Mouse (Mus musculus) kidney, postnatal 0 days (tissue): ENCODE measurements around the gene Sccpdh. TPM values are rescaled to one million over a fixed set of nuclear protein-coding genes. Genes with fewer than 3 reads are reported as not detected.

Experiments used
- ATAC-seq: fragments of 200-750 bp; cut with Nextera tagmentation; replicated peaks from 2 replicates; pipeline ENCODE4 v1.8.0; 2017; ENCODE audit warnings: low read depth, moderate number of reproducible peaks, moderate TSS enrichment, moderate library complexity; ENCODE audit not compliant: low FRiP score
- DNase-seq: peaks from one replicate; pipeline ENCODE4 v3.0.0-alpha.2; 2016; ENCODE audit warnings: low spot score
- H3K27ac ChIP-seq: fragments of 300-500 bp; sonication (generic); 2 replicates; pipeline ENCODE4 v1.5.1; 2014; ENCODE audit warnings: mild to moderate bottlenecking
- H3K27me3 ChIP-seq: fragments of 300-500 bp; sonication (generic); 2 replicates; pipeline ENCODE4 v1.6.1; 2014; ENCODE audit warnings: low read length, mixed read lengths; ENCODE audit not compliant: insufficient read depth
- H3K36me3 ChIP-seq: fragments of 300-500 bp; sonication (generic); 2 replicates; pipeline ENCODE4 v1.6.1; 2014; ENCODE audit warnings: low read length, mixed read lengths; ENCODE audit not compliant: insufficient read depth
- H3K4me1 ChIP-seq: fragments of 300-500 bp; sonication (generic); replicated peaks from 2 replicates; pipeline ENCODE4 v1.6.1; 2014; ENCODE audit warnings: antibody characterized with exemption, low read length, mixed read lengths; ENCODE audit not compliant: insufficient read depth
- H3K4me2 ChIP-seq: fragments of 300-500 bp; sonication (generic); 2 replicates; pipeline ENCODE4 v1.6.1; 2014; ENCODE audit warnings: mild to moderate bottlenecking, low read length, moderate library complexity, mixed read lengths
- H3K4me3 ChIP-seq: fragments of 300-500 bp; sonication (generic); replicated peaks from 2 replicates; pipeline ENCODE4 v1.5.1; 2014; ENCODE audit warnings: low read depth, low read length
- H3K9ac ChIP-seq: fragments of 300-500 bp; sonication (generic); 2 replicates; pipeline ENCODE4 v1.6.1; 2014; ENCODE audit warnings: low read depth, low read length
- H3K9me3 ChIP-seq: fragments of 300-500 bp; sonication (generic); replicated peaks from 2 replicates; pipeline ENCODE4 v1.6.1; 2016; ENCODE audit warnings: low read length, inconsistent platforms, mixed read lengths
- CTCF ChIP-seq: IDR thresholded peaks from 2 replicates; pipeline ENCODE4 v1.5.1; 2016; ENCODE audit warnings: antibody characterized with exemption, low read depth, mild to moderate bottlenecking, moderate library complexity
- WGBS: fragments of 180-500 bp; shearing (Covaris S2); extraction: QIAGEN DNeasy Blood & Tissue Kit; methylation state at CpG from one replicate; pipeline ENCODE4 v1.1.7; 2014; 5-methylcytosine and 5-hydroxymethylcytosine counted together
- polyA plus RNA-seq: library from polyadenylated mRNA; unstranded; fragments of >200 nt; fragmentation: Nextera tagmentation; extraction: Ambion mirVana; gene quantifications from 2 replicates; pipeline ENCODE4 v1.2.1, GENCODE M21; 2015

The Sccpdh gene
- polyA plus RNA-seq, 1 experiment from 2014 or later, result 71.9 TPM

DNA sequence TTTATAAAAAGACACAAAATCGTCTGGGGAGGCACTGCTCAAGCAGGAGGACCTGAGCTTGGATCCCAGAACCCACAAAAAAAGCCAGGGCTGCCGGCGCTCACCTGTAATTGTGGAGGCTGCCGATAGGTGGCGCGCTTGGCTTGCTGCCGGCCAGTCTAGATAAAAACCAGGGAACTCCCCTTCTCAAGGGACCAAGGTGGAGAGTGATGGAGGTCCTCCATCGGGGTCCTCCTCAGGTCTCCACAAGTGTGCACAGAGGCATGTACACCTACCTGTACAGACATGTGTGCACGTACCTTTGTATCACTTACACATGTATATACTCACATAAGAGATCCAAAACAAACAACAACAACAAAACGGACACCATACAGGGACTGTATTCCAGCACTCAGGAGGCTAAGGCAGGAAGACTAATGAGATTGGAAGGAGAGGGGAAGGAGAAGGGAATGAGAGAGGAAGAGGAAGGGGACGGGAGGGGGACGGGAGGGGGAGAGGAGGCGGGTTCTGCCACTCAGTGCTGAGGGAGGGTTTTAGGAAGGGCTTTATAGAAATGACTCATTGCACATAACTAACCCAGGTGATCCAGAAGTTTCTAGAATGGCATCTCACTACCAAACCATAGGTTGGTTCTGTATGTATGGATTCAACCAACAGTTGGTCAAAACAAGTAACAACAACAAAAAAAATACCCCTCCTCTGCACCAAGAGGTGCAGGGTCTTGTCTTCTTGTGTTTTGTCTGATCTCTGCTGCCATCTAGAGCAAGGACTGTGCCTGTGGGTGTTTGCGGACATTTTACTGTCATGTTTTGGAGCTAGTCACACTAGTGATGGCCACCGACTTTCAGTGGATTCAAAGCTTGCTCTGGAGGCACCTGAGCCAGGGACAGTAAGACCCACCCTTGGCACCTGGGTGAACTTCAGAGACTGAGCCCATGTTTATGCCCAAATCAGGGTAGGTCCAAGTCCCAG lies 66.8 kb downstream of the Sccpdh start:
- Histone ChIP-seq H3K4me2 (0 out of 2 replicates have a peak overlapping the region, but pooled peaks have one; percentile 8), H3K27me3 (no peaks in the 10 kb centered on the region), H3K9ac (no peak overlapping the region), H3K27ac (no peak overlapping the region), H3K4me1 (no peaks in the 10 kb centered on the region), H3K36me3 (no peaks in the 10 kb centered on the region), H3K9me3 (no peaks in the 10 kb centered on the region), H3K4me3 (no peak overlapping the region)
- DNase-seq (peak; percentile 53), ATAC-seq (no peak)
- WGBS, result 40% methylated on average over 15 of the region's 15 CpGs
- peak; percentile 75 for TF ChIP-seq CTCF

DNA sequence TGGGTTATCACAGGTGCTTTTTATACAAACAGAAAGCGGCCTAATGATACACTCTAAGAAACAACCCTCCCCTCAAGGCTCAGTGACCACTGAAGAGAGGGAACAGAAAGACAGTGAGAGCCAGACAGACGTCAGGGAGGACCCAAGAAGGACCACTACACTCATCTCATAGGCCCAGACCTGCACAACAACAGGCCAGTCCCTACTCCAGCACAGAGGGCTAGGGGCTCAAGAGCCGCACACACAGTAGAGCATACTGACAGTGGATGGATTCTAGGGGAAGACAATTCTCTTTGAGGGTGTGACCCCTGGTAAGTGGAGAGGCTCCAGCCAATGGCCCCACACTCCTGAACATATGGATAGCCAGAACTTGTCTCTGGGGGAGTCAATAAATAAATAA lies 68.5 kb downstream of the Sccpdh start:
- H3K4me2 ChIP-seq, result no peak overlapping the region
- no peak overlapping the region for H3K4me3 ChIP-seq
- WGBS, result 85% methylated on average over 3 of the region's 3 CpGs
- no peak overlapping the region for H3K9ac ChIP-seq
- no peaks in the 10 kb centered on the region for H3K9me3 ChIP-seq
- no peaks in the 10 kb centered on the region for H3K27me3 ChIP-seq
- H3K4me1 ChIP-seq, result no peaks in the 10 kb centered on the region
- TF ChIP-seq CTCF, result no peak
- H3K36me3 ChIP-seq, result no peaks in the 10 kb centered on the region
- ATAC-seq, result no peak
- DNase-seq, result no peak
- no peak overlapping the region for H3K27ac ChIP-seq

Other genes with a start within 250 kb of the Sccpdh start
- 18.3 and 20.5 TPM in 2 replicates for gene Smyd3, start 150.2 kb upstream of the Sccpdh start, polyA plus RNA-seq
- gene Tfb2m, start 121.9 kb upstream of the Sccpdh start, polyA plus RNA-seq, result 38.9 and 40.7 TPM in 2 replicates
- 9.7 and 11.2 TPM in 2 replicates for gene Cnst, start 121.8 kb upstream of the Sccpdh start, polyA plus RNA-seq
- gene Kif28, start 77.1 kb downstream of the Sccpdh start, polyA plus RNA-seq, result not detected in 2 replicates
- gene Gm10518, start 135.2 kb downstream of the Sccpdh start, polyA plus RNA-seq, result not detected in 2 replicates
- 12.3 and 15.1 TPM in 2 replicates for gene Ahctf1, start 135.5 kb downstream of the Sccpdh start, polyA plus RNA-seq